Mouse (Mus musculus): ENCODE measurements around the gene Usmg5. TPM values are rescaled to one million over a fixed set of nuclear protein-coding genes. Genes with fewer than 3 reads are reported as not detected.
"Not testable (repeated sequence)": the region's sequence is repeated elsewhere in the genome, so short reads cannot be mapped to it uniquely, and the experiment has no call there.

Usmg5 gene
- polyA plus RNA-seq (2016; fragmentation: Nextera tagmentation; extraction: Ambion mirVana) = 1,021 and 1,042 TPM in 2 replicates

- peak; percentile 97 for DNase-seq (ENCODE audit: extremely low spot score, low spot score)
- Histone ChIP-seq H3K27ac (peak within 1 kb of the TSS; percentile 91), H3K4me1 (peaks cover 29% of the 10 kb centered on the region), H3K4me3 (peak within 1 kb of the TSS; percentile 89), H3K27me3 (ENCODE audit: poor library complexity, severe bottlenecking) (no peaks in the 10 kb centered on the region), H3K9me3 (no peaks in the 10 kb centered on the region), H3K36me3 (replicated peaks) (peaks cover 59% of the 10 kb centered on the region)
- under 1% methylated on average over 56 of the region's 56 CpGs for WGBS
Observed at GRCm38 (mm10) chr19:47090550-47091156, at the start of gene Usmg5, which contains the start of gene Pdcd11. Gene Usmg5 (minus strand): TSS chr19:47090647. Gene Pdcd11 (plus strand): TSS chr19:47090768.

- not testable (repeated sequence) for H3K4me3 ChIP-seq; H3K27ac ChIP-seq; DNase-seq (ENCODE audit: extremely low spot score, low spot score); H3K36me3 ChIP-seq (replicated peaks); H3K9me3 ChIP-seq
- 46% methylated on average over 7 of the region's 7 CpGs for WGBS
- H3K4me1 ChIP-seq = peaks cover 24% of the 10 kb centered on the region
- peaks cover 33% of the 10 kb centered on the region for H3K27me3 ChIP-seq (ENCODE audit: poor library complexity, severe bottlenecking)
Observed at GRCm38 (mm10) chr19:47139611-47140010, 49.2 kb upstream of the Usmg5 start.

- peaks cover 24% of the 10 kb centered on the region for H3K4me1 ChIP-seq
- 8% methylated on average over 28 of the region's 28 CpGs for WGBS
- H3K36me3 ChIP-seq (replicated peaks) = peaks cover 6% of the 10 kb centered on the region
- H3K27ac ChIP-seq = peak within 1 kb of the TSS; percentile 79
- DNase-seq (ENCODE audit: extremely low spot score, low spot score) = peak; percentile 27
- peaks cover 33% of the 10 kb centered on the region for H3K27me3 ChIP-seq (ENCODE audit: poor library complexity, severe bottlenecking)
- H3K4me3 ChIP-seq = peak within 1 kb of the TSS; percentile 42
- H3K9me3 ChIP-seq = no peaks in the 10 kb centered on the region
Observed at GRCm38 (mm10) chr19:47137771-47138421, 47.4 kb upstream of the Usmg5 start, which contains the start of gene Calhm2. Gene Calhm2 (minus strand): TSS chr19:47138294.

- H3K36me3 ChIP-seq (replicated peaks) = peaks cover 14% of the 10 kb centered on the region
- WGBS = 68% methylated on average over 6 of the region's 6 CpGs
- peak overlapping the region; percentile 79 for H3K27ac ChIP-seq
- H3K9me3 ChIP-seq = no peaks in the 10 kb centered on the region
- H3K4me3 ChIP-seq = peak overlapping the region; percentile 42
- H3K27me3 ChIP-seq (ENCODE audit: poor library complexity, severe bottlenecking) = peaks cover 33% of the 10 kb centered on the region
- no peak for DNase-seq (ENCODE audit: extremely low spot score, low spot score)
- peaks cover 24% of the 10 kb centered on the region for H3K4me1 ChIP-seq
Observed at GRCm38 (mm10) chr19:47137051-47137581, 46.7 kb upstream of the Usmg5 start.

- Histone ChIP-seq H3K27me3 (ENCODE audit: poor library complexity, severe bottlenecking) (peaks cover 31% of the 10 kb centered on the region), H3K9me3 (no peaks in the 10 kb centered on the region), H3K27ac (no peak overlapping the region), H3K36me3 (replicated peaks) (peaks cover 24% of the 10 kb centered on the region), H3K4me3 (no peak overlapping the region), H3K4me1 (peaks cover 24% of the 10 kb centered on the region)
- 90% methylated on average over 5 of the region's 5 CpGs for WGBS
- DNase-seq (ENCODE audit: extremely low spot score, low spot score) = no peak
Observed at GRCm38 (mm10) chr19:47136170-47136569, 45.7 kb upstream of the Usmg5 start.

GRCm38 (mm10) chr19:47135568-47135967 lies 45.1 kb upstream of the Usmg5 start:
- Histone ChIP-seq H3K27ac (no peak overlapping the region), H3K4me1 (peaks cover 24% of the 10 kb centered on the region), H3K9me3 (no peaks in the 10 kb centered on the region), H3K36me3 (replicated peaks) (peaks cover 30% of the 10 kb centered on the region), H3K27me3 (ENCODE audit: poor library complexity, severe bottlenecking) (peaks cover 27% of the 10 kb centered on the region), H3K4me3 (no peak overlapping the region)
- WGBS = 87% methylated on average over 17 of the region's 17 CpGs
- no peak for DNase-seq (ENCODE audit: extremely low spot score, low spot score)

- H3K4me1 ChIP-seq = peaks cover 17% of the 10 kb centered on the region
- no peak for DNase-seq (ENCODE audit: extremely low spot score, low spot score)
- H3K9me3 ChIP-seq = no peaks in the 10 kb centered on the region
- WGBS = 90% methylated on average over 7 of the region's 7 CpGs
- H3K27ac ChIP-seq = no peak overlapping the region
- H3K27me3 ChIP-seq (ENCODE audit: poor library complexity, severe bottlenecking) = peaks cover 9% of the 10 kb centered on the region
- H3K36me3 ChIP-seq (replicated peaks) = peaks cover 54% of the 10 kb centered on the region
- no peak overlapping the region for H3K4me3 ChIP-seq
Observed at GRCm38 (mm10) chr19:47133161-47133560, 42.7 kb upstream of the Usmg5 start.

- no peaks in the 10 kb centered on the region for H3K9me3 ChIP-seq
- no peaks in the 10 kb centered on the region for H3K4me1 ChIP-seq
- WGBS = 96% methylated on average over 15 of the region's 15 CpGs
- H3K4me3 ChIP-seq = no peak overlapping the region
- DNase-seq (ENCODE audit: extremely low spot score, low spot score) = no peak
- H3K27me3 ChIP-seq (ENCODE audit: poor library complexity, severe bottlenecking) = no peaks in the 10 kb centered on the region
- peaks cover 79% of the 10 kb centered on the region for H3K36me3 ChIP-seq (replicated peaks)
- H3K27ac ChIP-seq = no peak overlapping the region
Observed at GRCm38 (mm10) chr19:47130551-47131125, 40.2 kb upstream of the Usmg5 start.

- no peaks in the 10 kb centered on the region for H3K9me3 ChIP-seq
- H3K4me3 ChIP-seq = no peak overlapping the region
- no peaks in the 10 kb centered on the region for H3K27me3 ChIP-seq (ENCODE audit: poor library complexity, severe bottlenecking)
- no peak overlapping the region for H3K27ac ChIP-seq
- H3K36me3 ChIP-seq (replicated peaks) = peaks cover 97% of the 10 kb centered on the region
- DNase-seq (ENCODE audit: extremely low spot score, low spot score) = no peak
- 95% methylated on average over 11 of the region's 11 CpGs for WGBS
- no peaks in the 10 kb centered on the region for H3K4me1 ChIP-seq
Observed at GRCm38 (mm10) chr19:47128835-47129234, 38.4 kb upstream of the Usmg5 start.

- H3K4me1 ChIP-seq = no peaks in the 10 kb centered on the region
- H3K36me3 ChIP-seq (replicated peaks) = peaks cover 98% of the 10 kb centered on the region
- no peak overlapping the region for H3K27ac ChIP-seq
- no peaks in the 10 kb centered on the region for H3K9me3 ChIP-seq
- DNase-seq (ENCODE audit: extremely low spot score, low spot score) = no peak
- no peak overlapping the region for H3K4me3 ChIP-seq
- H3K27me3 ChIP-seq (ENCODE audit: poor library complexity, severe bottlenecking) = no peaks in the 10 kb centered on the region
- WGBS = 95% methylated on average over 10 of the region's 10 CpGs
Observed at GRCm38 (mm10) chr19:47128164-47128563, 37.7 kb upstream of the Usmg5 start.

- DNase-seq (ENCODE audit: extremely low spot score, low spot score) = no peak
- no peak overlapping the region for H3K27ac ChIP-seq
- WGBS = 24% methylated on average over 2 of the region's 2 CpGs
- H3K9me3 ChIP-seq = no peaks in the 10 kb centered on the region
- peaks cover 93% of the 10 kb centered on the region for H3K36me3 ChIP-seq (replicated peaks)
- no peak overlapping the region for H3K4me3 ChIP-seq
- no peaks in the 10 kb centered on the region for H3K4me1 ChIP-seq
- H3K27me3 ChIP-seq (ENCODE audit: poor library complexity, severe bottlenecking) = no peaks in the 10 kb centered on the region
Observed at GRCm38 (mm10) chr19:47122802-47123201, 32.4 kb upstream of the Usmg5 start.

- 48% methylated on average over 4 of the region's 4 CpGs for whole genome bisulfite sequencing
- DNase-seq (ENCODE audit: extremely low spot score, low spot score) = no peak
- peaks cover 93% of the 10 kb centered on the region for H3K36me3 ChIP-seq (replicated peaks)
- H3K4me1 ChIP-seq = no peaks in the 10 kb centered on the region
- no peaks in the 10 kb centered on the region for H3K9me3 ChIP-seq
- H3K27me3 ChIP-seq (ENCODE audit: poor library complexity, severe bottlenecking) = no peaks in the 10 kb centered on the region
- H3K4me3 ChIP-seq = no peak overlapping the region
- H3K27ac ChIP-seq = no peak overlapping the region
Observed at GRCm38 (mm10) chr19:47121054-47121453, 30.6 kb upstream of the Usmg5 start.

- Histone ChIP-seq H3K4me3 (no peak overlapping the region), H3K27ac (no peak overlapping the region), H3K27me3 (ENCODE audit: poor library complexity, severe bottlenecking) (no peaks in the 10 kb centered on the region), H3K36me3 (replicated peaks) (peaks cover 93% of the 10 kb centered on the region), H3K9me3 (no peaks in the 10 kb centered on the region), H3K4me1 (no peaks in the 10 kb centered on the region)
- 91% methylated on average over 2 of the region's 2 CpGs for WGBS
- no peak for DNase-seq (ENCODE audit: extremely low spot score, low spot score)
Observed at GRCm38 (mm10) chr19:47118634-47119033, 28.2 kb upstream of the Usmg5 start.
